17 mouse cellular contexts compared by ENCODE assay signal in genomic region chr5:110546136-110546535, GRCm38 (mm10). TPM values are rescaled to one million over a fixed set of nuclear protein-coding genes. Genes with fewer than 3 reads are reported as not detected.
DNase-seq lines count a peak whose midpoint lies in the region; ATAC-seq and TF ChIP-seq lines count a peak whose summit lies in the region.
"Had no signal": no experiment of that assay in that cellular context is flagged by ENCODE, and none has a peak within 500 bp of the region (broad histone marks: within the 10 kb centered on the region; RNA-seq: fewer than 3 reads in every experiment).

No protein-coding gene starts in this region.

- H3K27me3 ChIP-seq in midbrain, embryonic 10.5 days (ENCODE audit: low read depth, poor library complexity, severe bottlenecking) = peaks cover 59% of the 10 kb centered on the region
- peaks cover 35% of the 10 kb centered on the region for H3K27me3 ChIP-seq in midbrain, embryonic 11.5 days (ENCODE audit: control insufficient read depth, insufficient read depth, low read length)
- H3K27me3 ChIP-seq in hindbrain, embryonic 13.5 days = peaks cover 63% of the 10 kb centered on the region
- H3K27me3 ChIP-seq in neural tube, embryonic 13.5 days = peaks cover 56% of the 10 kb centered on the region
- peaks cover 31% of the 10 kb centered on the region for H3K27me3 ChIP-seq in intestine, postnatal 0 days (replicated peaks; ENCODE audit: control insufficient read depth, insufficient read depth, low read length)

- ATAC-seq in midbrain, embryonic 11.5 days (ENCODE audit: low FRiP score) = no peak
- no peak for ATAC-seq in hindbrain, embryonic 13.5 days (ENCODE audit: low FRiP score)
- ATAC-seq in neural tube, embryonic 13.5 days (ENCODE audit: low read depth) = no peak
- ATAC-seq in intestine, postnatal 0 days = no peak

- no peak overlapping the region for H3K9ac ChIP-seq in midbrain, embryonic 11.5 days (ENCODE audit: low read length)
- no peak overlapping the region for H3K9ac ChIP-seq in hindbrain, embryonic 13.5 days
- 0 out of 2 replicates have a peak overlapping the region, but pooled peaks have one; percentile 77 for H3K9ac ChIP-seq in neural tube, embryonic 13.5 days
- no peak overlapping the region for H3K9ac ChIP-seq in intestine, postnatal 0 days (ENCODE audit: low read depth, low read length)
- H3K9ac ChIP-seq: heart, embryonic 13.5 days; lung, embryonic 14.5 days had no signal

- no peak for TF ChIP-seq CTCF in intestine, postnatal 0 days (IDR thresholded peaks at IDR 0.05; ENCODE audit: low read depth)

- H3K9me3 ChIP-seq in midbrain, embryonic 10.5 days (replicated peaks) = no peaks in the 10 kb centered on the region
- H3K9me3 ChIP-seq in midbrain, embryonic 11.5 days (ENCODE audit: control insufficient read depth, low read length) = no peaks in the 10 kb centered on the region
- H3K9me3 ChIP-seq in hindbrain, embryonic 13.5 days = no peaks in the 10 kb centered on the region
- H3K9me3 ChIP-seq in neural tube, embryonic 13.5 days = no peaks in the 10 kb centered on the region
- H3K9me3 ChIP-seq in intestine, postnatal 0 days (ENCODE audit: control insufficient read depth) = no peaks in the 10 kb centered on the region
- H3K9me3 ChIP-seq: heart, embryonic 13.5 days; megakaryocyte, embryonic 14.5 days had no signal

- 92% methylated on average over 11 of the region's 11 CpGs for WGBS in midbrain, embryonic 10.5 days
- WGBS in midbrain, embryonic 11.5 days = 85% methylated on average over 11 of the region's 11 CpGs
- WGBS in hindbrain, embryonic 13.5 days = 85% methylated on average over 11 of the region's 11 CpGs
- 70% methylated on average over 11 of the region's 11 CpGs for WGBS in neural tube, embryonic 13.5 days
- 78% methylated on average over 11 of the region's 11 CpGs for WGBS in intestine, postnatal 0 days

- H3K4me1 ChIP-seq in midbrain, embryonic 10.5 days = peaks cover 23% of the 10 kb centered on the region
- H3K4me1 ChIP-seq in midbrain, embryonic 11.5 days (ENCODE audit: control insufficient read depth, insufficient read depth, low read length) = 0 out of 2 replicates have a peak, but pooled peaks cover 2% of the 10 kb centered on the region
- H3K4me1 ChIP-seq in hindbrain, embryonic 13.5 days (replicated peaks) = peaks cover 49% of the 10 kb centered on the region
- peaks cover 47% of the 10 kb centered on the region for H3K4me1 ChIP-seq in neural tube, embryonic 13.5 days (replicated peaks)
- no peaks in the 10 kb centered on the region for H3K4me1 ChIP-seq in intestine, postnatal 0 days (replicated peaks; ENCODE audit: control insufficient read depth, insufficient read depth, low read length)

- no peaks in the 10 kb centered on the region for H3K36me3 ChIP-seq in midbrain, embryonic 10.5 days
- no peaks in the 10 kb centered on the region for H3K36me3 ChIP-seq in midbrain, embryonic 11.5 days (ENCODE audit: control insufficient read depth, insufficient read depth, low read length)
- no peaks in the 10 kb centered on the region for H3K36me3 ChIP-seq in hindbrain, embryonic 13.5 days
- H3K36me3 ChIP-seq in neural tube, embryonic 13.5 days = no peaks in the 10 kb centered on the region
- no peaks in the 10 kb centered on the region for H3K36me3 ChIP-seq in intestine, postnatal 0 days (ENCODE audit: control insufficient read depth, insufficient read depth)
- H3K36me3 ChIP-seq: G1E; heart, embryonic 13.5 days had no signal

- H3K27ac ChIP-seq in midbrain, embryonic 10.5 days (replicated peaks) = no peak overlapping the region
- H3K27ac ChIP-seq in midbrain, embryonic 11.5 days (ENCODE audit: low read depth, low read length) = no peak overlapping the region
- no peak overlapping the region for H3K27ac ChIP-seq in hindbrain, embryonic 13.5 days
- H3K27ac ChIP-seq in neural tube, embryonic 13.5 days (replicated peaks) = no peak overlapping the region
- no peak overlapping the region for H3K27ac ChIP-seq in intestine, postnatal 0 days (ENCODE audit: low read depth, low read length)
- H3K27ac ChIP-seq: heart, embryonic 13.5 days; kidney, postnatal 0 days had no signal

- H3K4me3 ChIP-seq in midbrain, embryonic 10.5 days = peak overlapping the region; percentile 20; the same call in 1 of the 2 replicates
- no peak overlapping the region for H3K4me3 ChIP-seq in midbrain, embryonic 11.5 days (ENCODE audit: low read depth, low read length)
- H3K4me3 ChIP-seq in hindbrain, embryonic 13.5 days = peak overlapping the region; percentile 62
- peak overlapping the region; percentile 56 for H3K4me3 ChIP-seq in neural tube, embryonic 13.5 days
- no peak overlapping the region for H3K4me3 ChIP-seq in intestine, postnatal 0 days (ENCODE audit: low read depth, low read length)
- H3K4me3 ChIP-seq: heart, embryonic 13.5 days; megakaryocyte, embryonic 14.5 days had no signal

- DNase-seq in cerebellum, adult 11-12 months = peak; percentile 76
- no peak for DNase-seq in cerebellum, postnatal 10 days
- DNase-seq in midbrain, embryonic 10.5 days (ENCODE audit: low spot score) = no peak
- no peak for DNase-seq in midbrain, embryonic 11.5 days (ENCODE audit: low spot score, missing footprints)
- DNase-seq in B cell, adult 2 months = no peak
- DNase-seq: embryo, embryonic 11 days; gastrocnemius, postnatal 10 days; layer of hippocampus, postnatal 36 days; lung, embryonic 14.5 days; right cerebral cortex, postnatal 14 days had no signal

- H3K4me2 ChIP-seq in midbrain, embryonic 11.5 days = no peak overlapping the region; the same call in 1 of the 2 replicates
- peak overlapping the region; percentile 74 for H3K4me2 ChIP-seq in hindbrain, embryonic 13.5 days
- peak overlapping the region; percentile 70 for H3K4me2 ChIP-seq in neural tube, embryonic 13.5 days
- no peak overlapping the region for H3K4me2 ChIP-seq in intestine, postnatal 0 days (replicated peaks; ENCODE audit: low read depth)
- H3K4me2 ChIP-seq: heart, embryonic 13.5 days; lung, embryonic 14.5 days had no signal

RNA-seq across cellular contexts. Expression of gene Galnt9, which starts 2.0 kb away (rescaled TPM):
- 3.4 and 7.3 TPM in 2 replicates for polyA plus RNA-seq in midbrain, embryonic 10.5 days (2016; fragmentation: Nextera tagmentation; extraction: Ambion mirVana)
- polyA plus RNA-seq in midbrain, embryonic 11.5 days (2014; fragmentation: Nextera tagmentation; extraction: Ambion mirVana) = 5.0 and 5.8 TPM in 2 replicates
- 15.5 and 16.1 TPM in 2 replicates for polyA plus RNA-seq in hindbrain, embryonic 13.5 days (2015; fragmentation: Nextera tagmentation; extraction: Ambion mirVana)
- polyA plus RNA-seq in neural tube, embryonic 13.5 days (2015; fragmentation: Nextera tagmentation; extraction: Ambion mirVana) = 15.9 and 17.8 TPM in 2 replicates
- 0.24 and 0.31 TPM in 2 replicates for polyA plus RNA-seq in intestine, postnatal 0 days (2015; fragmentation: Nextera tagmentation; extraction: Ambion mirVana)
- polyA plus RNA-seq: G1E; heart, embryonic 13.5 days; lung, embryonic 14.5 days had no signal

Comparison
In these comparisons a context has a peak if more than half of its experiments do, and no peak if none do; other contexts are left out.
1. H3K4me3 ChIP-seq: peak in midbrain, embryonic 10.5 days (single experiment), hindbrain, embryonic 13.5 days (single experiment) and neural tube, embryonic 13.5 days (single experiment); none in midbrain, embryonic 11.5 days (single experiment) and intestine, postnatal 0 days (single experiment).
2. H3K4me2 ChIP-seq: peak in hindbrain, embryonic 13.5 days (single experiment) and neural tube, embryonic 13.5 days (single experiment); none in midbrain, embryonic 11.5 days (single experiment) and intestine, postnatal 0 days (single experiment).